Mouse (Mus musculus): ENCODE measurements around the gene P2ry14. TPM values are rescaled to one million over a fixed set of nuclear protein-coding genes. Genes with fewer than 3 reads are reported as not detected.

Gene P2ry14
- polyA plus RNA-seq, 1 experiment from 2014 or later = 3.8 TPM

Other genes with a start within 250 kb of the P2ry14 start
- 4.4 and 4.7 TPM in 2 replicates for gene Med12l, start 147.8 kb downstream of the P2ry14 start, polyA plus RNA-seq (2016; fragmentation: Nextera tagmentation; extraction: Ambion mirVana)
- 1.3 and 1.8 TPM in 2 replicates for gene Gpr171, start 51.8 kb downstream of the P2ry14 start, polyA plus RNA-seq (2016; fragmentation: Nextera tagmentation; extraction: Ambion mirVana)
- 0.17 TPM in 1 of 2 replicates, not detected in the other for gene Gpr87, start 41.5 kb upstream of the P2ry14 start, polyA plus RNA-seq (2016; fragmentation: Nextera tagmentation; extraction: Ambion mirVana)
- 0.75 and 0.84 TPM in 2 replicates for gene P2ry13, start 57.3 kb upstream of the P2ry14 start, polyA plus RNA-seq (2016; fragmentation: Nextera tagmentation; extraction: Ambion mirVana)
- gene P2ry12, start 109.3 kb upstream of the P2ry14 start, polyA plus RNA-seq (2016; fragmentation: Nextera tagmentation; extraction: Ambion mirVana) = 4.3 and 4.9 TPM in 2 replicates
- gene Igsf10, start 190.8 kb upstream of the P2ry14 start, polyA plus RNA-seq (2016; fragmentation: Nextera tagmentation; extraction: Ambion mirVana) = 3.5 and 3.9 TPM in 2 replicates

Measured in midbrain, embryonic 12.5 days (tissue).